Mouse (Mus musculus): ENCODE data around the gene Olfr1392. TPM values are rescaled to one million over a fixed set of nuclear protein-coding genes. Genes with fewer than 3 reads are reported as not detected.

Olfr1392 gene
- polyA plus RNA-seq, 1 experiment from 2014 or later: not detected

GRCm38 (mm10) chr11:49322442-49322841 lies 37.4 kb downstream of the Olfr1392 start, which contains the start of gene Olfr1391:
Gene Olfr1391, plus strand, starts transcription at chr11:49322742.
- Histone ChIP-seq H3K4me3 (ENCODE audit: low read depth, low read length) (no peak within 1 kb of the TSS), H3K9ac (ENCODE audit: low read length) (no peak within 1 kb of the TSS), H3K9me3 (ENCODE audit: control insufficient read depth, low read length) (no peaks in the 10 kb centered on the region), H3K4me1 (replicated peaks; ENCODE audit: control insufficient read depth, insufficient read depth, low read length) (no peaks in the 10 kb centered on the region), H3K4me2 (ENCODE audit: low read depth, low read length, severe bottlenecking) (no peak within 1 kb of the TSS), H3K27me3 (ENCODE audit: control insufficient read depth, insufficient read depth, low read length) (no peaks in the 10 kb centered on the region), H3K36me3 (ENCODE audit: control insufficient read depth, insufficient read depth, low read length) (no peaks in the 10 kb centered on the region), H3K27ac (ENCODE audit: low read depth, low read length) (no peak within 1 kb of the TSS)
- no peak for DNase-seq (ENCODE audit: low spot score)
- no peak for ATAC-seq (replicated peaks; ENCODE audit: low FRiP score)
- WGBS: 70% methylated on average over 2 of the region's 2 CpGs

- no peak for ATAC-seq (replicated peaks; ENCODE audit: low FRiP score)
- Histone ChIP-seq H3K4me1 (replicated peaks; ENCODE audit: control insufficient read depth, insufficient read depth, low read length) (no peaks in the 10 kb centered on the region), H3K4me3 (ENCODE audit: low read depth, low read length) (no peak overlapping the region), H3K27ac (ENCODE audit: low read depth, low read length) (no peak overlapping the region), H3K9ac (ENCODE audit: low read length) (no peak overlapping the region), H3K4me2 (ENCODE audit: low read depth, low read length, severe bottlenecking) (no peak overlapping the region), H3K9me3 (ENCODE audit: control insufficient read depth, low read length) (no peaks in the 10 kb centered on the region), H3K36me3 (ENCODE audit: control insufficient read depth, insufficient read depth, low read length) (no peaks in the 10 kb centered on the region), H3K27me3 (ENCODE audit: control insufficient read depth, insufficient read depth, low read length) (no peaks in the 10 kb centered on the region)
- WGBS: 86% methylated on average over 3 of the region's 3 CpGs
- DNase-seq (ENCODE audit: low spot score): no peak
These were observed 41.6 kb downstream of the Olfr1392 start for GRCm38 (mm10) chr11:49326726-49327125.

- Histone ChIP-seq H3K9me3 (ENCODE audit: control insufficient read depth, low read length) (no peaks in the 10 kb centered on the region), H3K27me3 (ENCODE audit: control insufficient read depth, insufficient read depth, low read length) (no peaks in the 10 kb centered on the region), H3K4me1 (replicated peaks; ENCODE audit: control insufficient read depth, insufficient read depth, low read length) (no peaks in the 10 kb centered on the region), H3K4me3 (ENCODE audit: low read depth, low read length) (no peak overlapping the region), H3K4me2 (ENCODE audit: low read depth, low read length, severe bottlenecking) (no peak overlapping the region), H3K9ac (ENCODE audit: low read length) (no peak overlapping the region), H3K27ac (ENCODE audit: low read depth, low read length) (no peak overlapping the region), H3K36me3 (ENCODE audit: control insufficient read depth, insufficient read depth, low read length) (no peaks in the 10 kb centered on the region)
- DNase-seq (ENCODE audit: low spot score): no peak
- 80% methylated on average over 1 of the region's 1 CpGs for WGBS
- no peak for ATAC-seq (replicated peaks; ENCODE audit: low FRiP score)
These were observed 44.6 kb downstream of the Olfr1392 start for GRCm38 (mm10) chr11:49329686-49330085.

- 80% methylated on average over 1 of the region's 1 CpGs for WGBS
- Histone ChIP-seq H3K9ac (ENCODE audit: low read length) (no peak within 1 kb of the TSS), H3K4me2 (ENCODE audit: low read depth, low read length, severe bottlenecking) (no peak within 1 kb of the TSS), H3K27ac (ENCODE audit: low read depth, low read length) (no peak within 1 kb of the TSS), H3K9me3 (ENCODE audit: control insufficient read depth, low read length) (no peaks in the 10 kb centered on the region), H3K4me1 (replicated peaks; ENCODE audit: control insufficient read depth, insufficient read depth, low read length) (no peaks in the 10 kb centered on the region), H3K4me3 (ENCODE audit: low read depth, low read length) (no peak within 1 kb of the TSS), H3K27me3 (ENCODE audit: control insufficient read depth, insufficient read depth, low read length) (no peaks in the 10 kb centered on the region), H3K36me3 (ENCODE audit: control insufficient read depth, insufficient read depth, low read length) (no peaks in the 10 kb centered on the region)
- no peak for ATAC-seq (replicated peaks; ENCODE audit: low FRiP score)
- no peak for DNase-seq (ENCODE audit: low spot score)
These were observed 49.8 kb downstream of the Olfr1392 start, which contains the start of gene Olfr1390 for GRCm38 (mm10) chr11:49334888-49335287. Gene Olfr1390, plus strand, starts transcription at chr11:49335188.

- Histone ChIP-seq H3K4me1 (replicated peaks; ENCODE audit: control insufficient read depth, insufficient read depth, low read length) (no peaks in the 10 kb centered on the region), H3K9me3 (ENCODE audit: control insufficient read depth, low read length) (no peaks in the 10 kb centered on the region), H3K36me3 (ENCODE audit: control insufficient read depth, insufficient read depth, low read length) (no peaks in the 10 kb centered on the region), H3K9ac (ENCODE audit: low read length) (no peak overlapping the region), H3K27ac (ENCODE audit: low read depth, low read length) (no peak overlapping the region), H3K27me3 (ENCODE audit: control insufficient read depth, insufficient read depth, low read length) (no peaks in the 10 kb centered on the region), H3K4me2 (ENCODE audit: low read depth, low read length, severe bottlenecking) (no peak overlapping the region), H3K4me3 (ENCODE audit: low read depth, low read length) (no peak overlapping the region)
- DNase-seq (ENCODE audit: low spot score) (no peak), ATAC-seq (replicated peaks; ENCODE audit: low FRiP score) (no peak)
- 78% methylated on average over 4 of the region's 4 CpGs for WGBS
These were observed 52.2 kb downstream of the Olfr1392 start for GRCm38 (mm10) chr11:49337150-49337832.

Other genes starting within 250 kb of the Olfr1392 start
- 0.04 and 0.07 TPM in 2 replicates for gene 9930111J21Rik2, start 234.0 kb upstream of the Olfr1392 start, polyA plus RNA-seq (2014; fragmentation: Nextera tagmentation; extraction: Ambion mirVana)
- not detected in 2 replicates for gene Tgtp2, start 221.1 kb upstream of the Olfr1392 start, polyA plus RNA-seq (2014; fragmentation: Nextera tagmentation; extraction: Ambion mirVana)
- gene Ifi47, start 208.7 kb upstream of the Olfr1392 start, polyA plus RNA-seq (2014; fragmentation: Nextera tagmentation; extraction: Ambion mirVana): 0.63 and 1.1 TPM in 2 replicates
- not detected in 2 replicates for gene Olfr1396, start 170.4 kb upstream of the Olfr1392 start, polyA plus RNA-seq (2014; fragmentation: Nextera tagmentation; extraction: Ambion mirVana)
- not detected in 2 replicates for gene Olfr1395, start 143.0 kb upstream of the Olfr1392 start, polyA plus RNA-seq (2014; fragmentation: Nextera tagmentation; extraction: Ambion mirVana)
- not detected in 2 replicates for gene Olfr1394, start 130.9 kb upstream of the Olfr1392 start, polyA plus RNA-seq (2014; fragmentation: Nextera tagmentation; extraction: Ambion mirVana)
- 0.16 TPM in 1 of 2 replicates, not detected in the other for gene Btnl9, start 98.1 kb upstream of the Olfr1392 start, polyA plus RNA-seq (2014; fragmentation: Nextera tagmentation; extraction: Ambion mirVana)
- 58.4 and 59.6 TPM in 2 replicates for gene Zfp62, start 82.0 kb upstream of the Olfr1392 start, polyA plus RNA-seq (2014; fragmentation: Nextera tagmentation; extraction: Ambion mirVana)
- 34.6 and 37.2 TPM in 2 replicates for gene Mgat1, start 41.1 kb upstream of the Olfr1392 start, polyA plus RNA-seq (2014; fragmentation: Nextera tagmentation; extraction: Ambion mirVana)
- gene Olfr1393, start 7.0 kb upstream of the Olfr1392 start, polyA plus RNA-seq (2014; fragmentation: Nextera tagmentation; extraction: Ambion mirVana): not detected in 2 replicates
- not detected in 2 replicates for gene Olfr10, start 19.5 kb downstream of the Olfr1392 start, polyA plus RNA-seq (2014; fragmentation: Nextera tagmentation; extraction: Ambion mirVana)
- gene Olfr1391, start 37.5 kb downstream of the Olfr1392 start, polyA plus RNA-seq (2014; fragmentation: Nextera tagmentation; extraction: Ambion mirVana): not detected in 2 replicates
- not detected in 2 replicates for gene Olfr1390, start 49.9 kb downstream of the Olfr1392 start, polyA plus RNA-seq (2014; fragmentation: Nextera tagmentation; extraction: Ambion mirVana)
- not detected in 2 replicates for gene Olfr1389, start 137.8 kb downstream of the Olfr1392 start, polyA plus RNA-seq (2014; fragmentation: Nextera tagmentation; extraction: Ambion mirVana)
- 0.17 and 0.20 TPM in 2 replicates for gene Olfr1388, start 151.3 kb downstream of the Olfr1392 start, polyA plus RNA-seq (2014; fragmentation: Nextera tagmentation; extraction: Ambion mirVana)
- not detected in 2 replicates for gene Olfr1387, start 170.1 kb downstream of the Olfr1392 start, polyA plus RNA-seq (2014; fragmentation: Nextera tagmentation; extraction: Ambion mirVana)
- not detected in 2 replicates for gene Olfr1386, start 179.8 kb downstream of the Olfr1392 start, polyA plus RNA-seq (2014; fragmentation: Nextera tagmentation; extraction: Ambion mirVana)
- not detected in 2 replicates for gene Olfr1385, start 203.8 kb downstream of the Olfr1392 start, polyA plus RNA-seq (2014; fragmentation: Nextera tagmentation; extraction: Ambion mirVana)
- not detected in 2 replicates for gene Olfr1384, start 221.4 kb downstream of the Olfr1392 start, polyA plus RNA-seq (2014; fragmentation: Nextera tagmentation; extraction: Ambion mirVana)
- gene Olfr1383, start 234.4 kb downstream of the Olfr1392 start, polyA plus RNA-seq (2014; fragmentation: Nextera tagmentation; extraction: Ambion mirVana): not detected in 2 replicates
- not detected in 2 replicates for gene Olfr1382, start 243.0 kb downstream of the Olfr1392 start, polyA plus RNA-seq (2014; fragmentation: Nextera tagmentation; extraction: Ambion mirVana)

Measured in forebrain, embryonic 11.5 days (tissue).